ENCODE assay signal across 16 mouse cellular contexts in genomic region chrX:99218213-99218612, GRCm38 (mm10).
DNase-seq lines count a peak whose midpoint lies in the region; ATAC-seq and TF ChIP-seq lines count a peak whose summit lies in the region.
"Had no signal": no experiment of that assay in that cellular context is flagged by ENCODE, and none has a peak within 500 bp of the region (broad histone marks: within the 10 kb centered on the region; RNA-seq: fewer than 3 reads in every experiment).

No protein-coding gene starts in this region.

- H3K9ac ChIP-seq in forebrain, embryonic 12.5 days: no peak overlapping the region
- no peak overlapping the region for H3K9ac ChIP-seq in kidney, embryonic 16.5 days (replicated peaks; ENCODE audit: low read length)
- no peak overlapping the region for H3K9ac ChIP-seq in stomach, embryonic 14.5 days (replicated peaks; ENCODE audit: low read depth, low read length)
- H3K9ac ChIP-seq in stomach, postnatal 0 days (ENCODE audit: low read length): no peak overlapping the region
- H3K9ac ChIP-seq: neural tube, embryonic 13.5 days had no signal

- H3K4me1 ChIP-seq in forebrain, embryonic 10.5 days: peaks cover 94% of the 10 kb centered on the region
- H3K4me1 ChIP-seq in forebrain, embryonic 12.5 days: peaks cover 71% of the 10 kb centered on the region
- peaks cover 44% of the 10 kb centered on the region; the same call in 1 of the 2 replicates for H3K4me1 ChIP-seq in kidney, embryonic 16.5 days (ENCODE audit: insufficient read depth, low read length)
- peaks cover 7% of the 10 kb centered on the region; the same call in 1 of the 2 replicates for H3K4me1 ChIP-seq in stomach, embryonic 14.5 days (ENCODE audit: control insufficient read depth, insufficient read depth, low read length)
- no peaks in the 10 kb centered on the region for H3K4me1 ChIP-seq in stomach, postnatal 0 days (replicated peaks; ENCODE audit: control insufficient read depth, insufficient read depth)

- no peak for TF ChIP-seq CTCF in stomach, postnatal 0 days (IDR thresholded peaks at IDR 0.05; ENCODE audit: low read depth)

- 36% methylated on average over 7 of the region's 7 CpGs for whole genome bisulfite sequencing in forebrain, embryonic 10.5 days
- WGBS in forebrain, embryonic 12.5 days: 31% methylated on average over 7 of the region's 7 CpGs
- WGBS in kidney, embryonic 16.5 days: 35% methylated on average over 7 of the region's 7 CpGs
- 46% methylated on average over 7 of the region's 7 CpGs for WGBS in stomach, embryonic 14.5 days
- 60% methylated on average over 7 of the region's 7 CpGs for WGBS in stomach, postnatal 0 days

- no peak overlapping the region for H3K4me2 ChIP-seq in forebrain, embryonic 12.5 days
- no peak overlapping the region for H3K4me2 ChIP-seq in kidney, embryonic 16.5 days (replicated peaks; ENCODE audit: low read depth, low read length)
- H3K4me2 ChIP-seq in stomach, embryonic 14.5 days (replicated peaks; ENCODE audit: low read depth, low read length): no peak overlapping the region
- H3K4me2 ChIP-seq in stomach, postnatal 0 days (replicated peaks; ENCODE audit: low read depth): no peak overlapping the region
- H3K4me2 ChIP-seq: neural tube, embryonic 13.5 days had no signal

- no peaks in the 10 kb centered on the region for H3K36me3 ChIP-seq in forebrain, embryonic 10.5 days (replicated peaks)
- no peaks in the 10 kb centered on the region for H3K36me3 ChIP-seq in forebrain, embryonic 12.5 days (replicated peaks)
- H3K36me3 ChIP-seq in kidney, embryonic 16.5 days (ENCODE audit: insufficient read depth, low read length): no peaks in the 10 kb centered on the region
- H3K36me3 ChIP-seq in stomach, embryonic 14.5 days (ENCODE audit: control insufficient read depth, insufficient read depth, low read length): no peaks in the 10 kb centered on the region
- H3K36me3 ChIP-seq in stomach, postnatal 0 days (ENCODE audit: control insufficient read depth, insufficient read depth, low read length): no peaks in the 10 kb centered on the region
- H3K36me3 ChIP-seq: neural tube, embryonic 13.5 days had no signal

- H3K4me3 ChIP-seq in forebrain, embryonic 10.5 days: no peak overlapping the region
- H3K4me3 ChIP-seq in forebrain, embryonic 12.5 days (replicated peaks): no peak overlapping the region
- no peak overlapping the region for H3K4me3 ChIP-seq in kidney, embryonic 16.5 days (ENCODE audit: low read length)
- H3K4me3 ChIP-seq in stomach, embryonic 14.5 days (ENCODE audit: low read depth, low read length): no peak overlapping the region
- no peak overlapping the region for H3K4me3 ChIP-seq in stomach, postnatal 0 days (ENCODE audit: low read depth, low read length)
- H3K4me3 ChIP-seq: heart, adult 2 months; left cerebral cortex, adult 2 months; neural tube, embryonic 13.5 days had no signal

- no peak for TF ChIP-seq EP300 in stomach, postnatal 0 days (optimal IDR thresholded peaks at IDR 0.05)

- no peak for ATAC-seq in forebrain, embryonic 12.5 days (ENCODE audit: low FRiP score)
- ATAC-seq in kidney, embryonic 16.5 days (ENCODE audit: low FRiP score, low TSS enrichment): peak; percentile 47
- ATAC-seq in stomach, embryonic 14.5 days (ENCODE audit: insufficient number of reproducible peaks, insufficient read depth, low FRiP score, low read depth): 0 out of 2 replicates have a peak, but pooled peaks have one; percentile 35
- ATAC-seq in stomach, postnatal 0 days (ENCODE audit: low FRiP score, low TSS enrichment): no peak
- ATAC-seq: forebrain, embryonic 14.5 days had no signal

- DNase-seq in forebrain, embryonic 10.5 days (ENCODE audit: extremely low spot score, low spot score): peak; percentile 51
- DNase-seq in kidney, adult 18-20 months: no peak
- no peak for DNase-seq in stomach, postnatal 0 days (ENCODE audit: low spot score)
- DNase-seq in testis, postnatal 14 days (ENCODE audit: low spot score): no peak
- no peak for DNase-seq in frontal cortex, postnatal 25 days (ENCODE audit: low spot score in 2 of 2)
- DNase-seq: adrenal gland, postnatal 14 days; cerebellum, adult 9-10 months; heart, postnatal 14 days; liver had no signal

- H3K27ac ChIP-seq in forebrain, embryonic 10.5 days: peak overlapping the region; percentile 72
- no peak overlapping the region for H3K27ac ChIP-seq in forebrain, embryonic 12.5 days
- H3K27ac ChIP-seq in kidney, embryonic 16.5 days (ENCODE audit: low read length): peak overlapping the region; percentile 46; the same call in 1 of the 2 replicates
- no peak overlapping the region for H3K27ac ChIP-seq in stomach, embryonic 14.5 days (ENCODE audit: low read length)
- H3K27ac ChIP-seq in stomach, postnatal 0 days (replicated peaks): no peak overlapping the region
- H3K27ac ChIP-seq: heart, adult 2 months; left cerebral cortex, adult 2 months; neural tube, embryonic 13.5 days had no signal

- H3K9me3 ChIP-seq in forebrain, embryonic 10.5 days: no peaks in the 10 kb centered on the region
- no peaks in the 10 kb centered on the region for H3K9me3 ChIP-seq in forebrain, embryonic 12.5 days
- H3K9me3 ChIP-seq in kidney, embryonic 16.5 days (ENCODE audit: low read length): no peaks in the 10 kb centered on the region
- no peaks in the 10 kb centered on the region for H3K9me3 ChIP-seq in stomach, embryonic 14.5 days (ENCODE audit: control insufficient read depth, low read depth, low read length)
- H3K9me3 ChIP-seq in stomach, postnatal 0 days (ENCODE audit: control insufficient read depth, low read length): no peaks in the 10 kb centered on the region
- H3K9me3 ChIP-seq: neural tube, embryonic 13.5 days had no signal

- H3K27me3 ChIP-seq in forebrain, embryonic 10.5 days (ENCODE audit: poor library complexity, severe bottlenecking): peaks cover 100% of the 10 kb centered on the region
- peaks cover 91% of the 10 kb centered on the region for H3K27me3 ChIP-seq in forebrain, embryonic 12.5 days
- H3K27me3 ChIP-seq in kidney, embryonic 16.5 days (ENCODE audit: insufficient read depth, low read length): peaks cover 25% of the 10 kb centered on the region; the same call in 1 of the 2 replicates
- H3K27me3 ChIP-seq in stomach, embryonic 14.5 days (ENCODE audit: control insufficient read depth, insufficient read depth, low read length): 0 out of 2 replicates have a peak, but pooled peaks cover 3% of the 10 kb centered on the region
- H3K27me3 ChIP-seq in stomach, postnatal 0 days (ENCODE audit: control insufficient read depth, insufficient read depth, low read length): no peaks in the 10 kb centered on the region

Comparison
In these comparisons a context has a peak if more than half of its experiments do, and no peak if none do; other contexts are left out.
1. H3K27ac ChIP-seq: peak in forebrain, embryonic 10.5 days (single experiment) and kidney, embryonic 16.5 days (single experiment); none in forebrain, embryonic 12.5 days (single experiment), stomach, embryonic 14.5 days (single experiment) and stomach, postnatal 0 days (single experiment).
2. ATAC-seq: peak in kidney, embryonic 16.5 days (single experiment) and stomach, embryonic 14.5 days (single experiment); none in forebrain, embryonic 12.5 days (single experiment) and stomach, postnatal 0 days (single experiment).